Mouse (Mus musculus): ENCODE data around the gene Fosl1. TPM values are rescaled to one million over a fixed set of nuclear protein-coding genes. Genes with fewer than 3 reads are reported as not detected.

Gene Fosl1
- total RNA-seq, 2 experiments from 2014 or later: not detected

DNA sequence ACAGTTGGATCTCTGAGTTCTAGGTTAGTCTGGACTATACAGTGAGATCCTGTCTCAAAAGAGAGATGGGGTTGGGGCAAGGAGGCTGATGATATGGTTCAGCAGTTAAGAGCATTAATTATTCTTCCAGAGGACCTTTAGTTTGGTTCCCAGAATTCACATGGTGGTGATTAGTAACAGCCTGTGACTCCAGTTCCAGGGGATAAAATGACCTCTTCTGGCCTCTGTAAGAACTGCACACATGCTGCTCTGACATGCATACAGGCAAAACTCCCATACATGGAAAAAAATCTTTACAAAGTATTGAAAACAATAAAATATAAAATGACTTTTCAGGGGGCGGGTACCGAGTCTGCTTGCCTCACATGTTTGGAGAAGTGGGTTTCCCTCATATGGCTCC lies 19.3 kb upstream of the Fosl1 start:
- peak; percentile 71 for TF ChIP-seq CTCF (conservative IDR thresholded peaks at IDR 0.05)

DNA sequence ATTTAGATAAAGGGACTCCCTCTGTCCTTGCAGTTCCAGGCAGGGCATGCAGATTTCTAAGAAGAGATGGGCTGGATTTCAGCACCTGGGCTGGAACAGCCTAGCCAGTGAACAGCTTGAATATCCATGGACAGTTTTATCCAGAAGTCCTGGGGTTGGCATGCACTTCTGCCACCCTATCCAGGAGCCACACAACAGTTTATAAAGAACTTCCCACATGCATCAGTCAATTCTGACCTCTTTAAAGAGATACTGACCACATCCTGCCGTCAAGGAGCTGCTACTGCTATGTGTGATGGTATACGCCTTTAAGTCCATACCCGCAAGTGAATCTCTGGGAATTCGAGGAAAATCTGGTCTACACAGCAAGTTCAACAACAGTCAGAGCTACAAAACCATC lies 18.1 kb upstream of the Fosl1 start:
- Histone ChIP-seq H3K27ac (no peak overlapping the region), H3K4me3 (no peak overlapping the region)
- DNase-seq (ENCODE audit: low spot score in 2 of 2): no peak
- TF ChIP-seq CTCF (conservative IDR thresholded peaks at IDR 0.05): no peak

More for the DNA sequence above, 19.3 kb upstream of the Fosl1 start:
- no peak for DNase-seq (ENCODE audit: low spot score in 2 of 2)
- H3K27ac ChIP-seq: no peak overlapping the region
- H3K4me3 ChIP-seq: no peak overlapping the region

DNA sequence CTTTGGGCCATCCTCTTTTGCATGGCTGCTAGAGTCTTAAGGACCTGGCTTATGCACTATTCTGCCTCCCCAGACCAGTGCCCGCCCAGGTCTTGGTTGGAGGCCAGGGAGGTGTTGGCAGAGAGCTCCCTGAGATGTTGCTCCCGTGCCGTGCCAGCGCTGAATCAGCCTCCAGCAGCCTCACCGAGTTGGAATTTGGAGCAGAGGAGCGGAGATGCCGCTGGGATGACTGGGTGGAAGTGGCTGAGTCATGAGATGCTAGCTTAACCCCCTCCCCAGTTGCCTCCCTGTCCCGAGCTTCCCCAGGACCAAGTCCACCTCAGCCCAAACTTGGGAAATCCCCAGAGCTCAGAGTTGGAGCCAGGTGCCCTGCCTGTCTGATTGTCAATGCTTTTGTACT lies 17.5 kb upstream of the Fosl1 start:
- no peak for TF ChIP-seq CTCF (conservative IDR thresholded peaks at IDR 0.05)
- no peak for DNase-seq (ENCODE audit: low spot score in 2 of 2)

DNA sequence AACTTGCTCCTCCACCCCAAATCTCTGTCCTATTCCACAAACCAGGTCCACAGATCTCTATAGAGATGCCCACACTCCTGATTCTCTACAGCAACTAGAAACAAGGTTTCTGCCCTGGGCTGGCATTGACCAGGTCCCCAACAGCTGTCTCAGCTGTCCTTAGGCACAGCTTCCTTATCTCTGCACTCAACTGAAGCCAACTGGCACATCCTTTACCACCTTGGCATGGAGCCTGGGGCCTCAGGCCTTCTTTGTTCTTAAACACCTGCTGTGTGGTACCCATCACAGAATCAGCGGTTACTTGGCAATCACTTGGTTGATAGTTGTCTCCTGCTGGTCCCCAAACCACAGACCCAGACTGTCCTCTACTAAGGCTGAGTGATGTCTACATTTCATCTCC lies 16.9 kb upstream of the Fosl1 start:
- no peak for DNase-seq (ENCODE audit: low spot score in 2 of 2)
- Histone ChIP-seq H3K27ac (no peak overlapping the region), H3K4me3 (no peak overlapping the region)
- TF ChIP-seq CTCF (conservative IDR thresholded peaks at IDR 0.05): no peak

More for the DNA sequence above, 17.5 kb upstream of the Fosl1 start:
- Histone ChIP-seq H3K27ac (no peak overlapping the region), H3K4me3 (no peak overlapping the region)

DNA sequence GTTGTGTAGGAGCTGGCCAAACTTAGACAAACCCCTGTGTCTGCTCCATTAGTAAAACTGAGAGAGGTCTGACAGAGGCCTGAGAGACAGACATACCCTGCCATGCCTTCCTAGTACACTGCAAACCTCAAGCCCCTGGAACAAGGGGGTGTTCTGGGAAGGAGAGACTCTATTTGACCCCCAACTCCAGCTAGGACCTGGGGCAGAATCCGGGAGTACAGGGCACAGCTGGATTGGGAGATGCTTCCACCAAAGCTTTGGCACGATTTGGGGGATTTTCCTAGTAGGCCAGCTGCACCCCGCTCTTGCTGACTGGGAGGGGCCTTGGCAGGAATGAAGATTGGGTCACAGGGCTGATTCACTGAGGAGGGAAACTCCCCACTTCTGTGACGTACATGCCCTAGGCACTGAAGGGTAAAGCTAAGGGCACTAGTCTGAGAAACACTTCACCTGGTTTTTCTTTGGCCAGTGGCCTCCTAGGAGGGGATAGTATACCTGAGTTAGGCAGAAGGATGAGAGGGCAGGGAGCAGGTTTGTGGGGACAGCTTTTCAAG lies 15.4 kb upstream of the Fosl1 start:
- H3K4me3 ChIP-seq: no peak overlapping the region
- DNase-seq (ENCODE audit: low spot score in 2 of 2): no peak
- no peak for TF ChIP-seq CTCF (conservative IDR thresholded peaks at IDR 0.05)
- H3K27ac ChIP-seq: no peak overlapping the region

DNA sequence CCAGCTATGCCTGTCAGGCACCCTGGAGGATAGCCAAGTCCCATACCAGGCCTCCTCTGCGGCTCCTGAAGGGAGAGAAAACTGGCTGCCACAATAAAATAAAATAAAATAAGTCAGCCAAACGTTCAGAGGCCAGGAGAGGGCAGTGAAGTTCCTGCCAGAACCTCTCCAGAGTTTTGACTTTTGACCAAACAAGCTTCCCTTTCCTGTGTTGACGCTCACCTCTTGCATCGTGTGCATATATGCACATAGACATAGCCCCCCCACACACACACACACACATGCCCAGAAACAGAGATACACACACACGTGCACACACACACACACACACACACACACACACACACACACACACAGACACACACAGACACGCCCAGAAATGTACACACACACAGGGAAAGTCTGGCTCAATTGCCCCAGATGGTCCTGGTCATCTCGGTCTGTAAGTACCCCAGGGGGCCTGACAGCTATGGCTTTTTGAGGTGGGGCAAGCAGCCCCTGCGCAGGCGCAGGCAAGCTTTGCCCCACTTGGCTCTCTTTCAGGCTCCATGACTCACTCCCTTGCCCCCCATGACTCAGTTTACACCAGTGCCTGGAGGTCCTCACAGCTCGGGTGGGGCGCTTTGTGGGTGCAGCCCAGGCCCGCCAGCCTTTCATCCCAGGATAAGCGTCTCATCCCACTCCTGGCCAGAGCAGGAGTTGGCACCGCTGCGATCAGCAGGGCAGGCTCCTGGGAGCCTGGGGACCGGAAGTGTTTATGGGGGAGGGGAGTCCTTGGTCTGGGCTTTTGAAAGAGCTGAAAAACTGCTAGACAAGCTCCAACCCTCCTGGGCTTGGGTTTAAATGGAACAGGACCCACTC lies 14.1 kb upstream of the Fosl1 start:
- peak overlapping the region; percentile 26; the same call in 1 of the 2 replicates for H3K4me3 ChIP-seq
- TF ChIP-seq CTCF (conservative IDR thresholded peaks at IDR 0.05): peak; percentile 66
- H3K27ac ChIP-seq: peak overlapping the region; percentile 54; the same call in 1 of the 2 replicates
- no peak for DNase-seq (ENCODE audit: low spot score in 2 of 2)

DNA sequence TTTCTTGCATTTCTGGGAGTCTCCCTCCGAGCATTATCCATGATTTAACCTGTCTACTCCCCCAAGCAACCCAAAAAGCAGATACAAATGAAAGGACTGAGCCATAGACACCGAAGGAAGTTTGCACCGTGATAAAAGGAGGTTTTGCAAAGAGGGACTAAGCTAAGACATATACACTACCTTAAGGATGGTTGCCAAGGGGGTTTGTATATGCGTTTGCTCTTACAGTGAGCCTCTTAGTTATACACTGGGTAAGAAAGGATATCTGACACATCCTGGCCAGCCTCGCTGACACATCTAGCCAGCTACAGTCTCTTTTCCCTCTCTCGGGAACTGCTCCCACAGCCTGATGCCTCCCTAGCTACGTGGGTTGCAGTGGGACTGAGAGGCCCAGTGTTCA lies 13.4 kb upstream of the Fosl1 start:
- DNase-seq (ENCODE audit: low spot score in 2 of 2): no peak
- no peak for TF ChIP-seq CTCF (conservative IDR thresholded peaks at IDR 0.05)
- Histone ChIP-seq H3K4me3 (no peak overlapping the region), H3K27ac (peak overlapping the region; percentile 54; the same call in 1 of the 2 replicates)

DNA sequence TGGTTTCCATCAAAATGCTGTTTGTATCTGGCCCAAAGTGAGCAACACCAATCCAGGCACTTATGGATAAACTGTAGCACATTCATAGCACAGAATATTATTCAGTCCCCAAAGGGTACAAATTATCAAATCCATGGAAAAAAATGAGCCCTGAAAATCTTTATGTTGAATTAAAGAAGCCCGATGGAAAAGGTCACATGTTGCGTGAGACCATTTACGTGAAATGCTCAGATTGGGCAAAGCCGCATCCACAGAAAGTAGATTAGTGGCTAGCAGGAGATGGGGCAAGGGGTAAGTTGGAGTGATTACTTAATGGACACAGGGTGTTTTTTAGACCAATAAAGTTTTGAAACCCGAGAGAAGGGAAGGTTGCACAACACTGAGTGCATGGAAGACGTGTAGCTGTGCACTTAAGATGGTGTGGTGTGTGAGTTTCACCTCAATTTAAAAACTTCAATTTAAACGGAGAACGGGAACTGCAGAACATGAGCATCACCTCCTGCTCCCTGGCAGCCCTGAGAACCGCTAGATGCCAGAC lies 2.9 kb upstream of the Fosl1 start:
- no peak for DNase-seq (ENCODE audit: low spot score in 2 of 2)
- no peak for TF ChIP-seq CTCF (conservative IDR thresholded peaks at IDR 0.05)
- no peak overlapping the region for H3K4me3 ChIP-seq
- H3K27ac ChIP-seq: no peak overlapping the region

DNA sequence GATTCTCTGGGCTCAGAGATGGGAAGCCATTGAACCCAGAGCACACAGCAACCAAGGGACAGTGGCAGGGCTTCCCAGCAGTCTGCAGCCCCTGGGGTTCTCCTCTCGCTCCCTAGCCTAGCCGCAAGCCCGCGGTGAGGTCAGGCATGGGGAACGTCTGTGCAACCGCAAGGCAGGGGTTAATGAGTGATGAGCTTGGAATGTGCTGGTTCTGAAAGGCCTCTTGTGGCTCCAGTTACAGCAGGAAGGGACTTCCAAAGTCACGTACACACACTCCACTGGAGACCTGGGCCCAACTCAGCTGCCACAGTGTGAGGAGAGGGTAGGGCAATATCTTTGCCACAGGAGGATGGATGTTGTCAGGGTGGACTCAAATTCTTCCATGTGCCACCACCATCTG lies 2.4 kb upstream of the Fosl1 start:
- TF ChIP-seq CTCF (conservative IDR thresholded peaks at IDR 0.05): no peak
- no peak overlapping the region for H3K27ac ChIP-seq
- DNase-seq (ENCODE audit: low spot score in 2 of 2): no peak
- H3K4me3 ChIP-seq: no peak overlapping the region

DNA sequence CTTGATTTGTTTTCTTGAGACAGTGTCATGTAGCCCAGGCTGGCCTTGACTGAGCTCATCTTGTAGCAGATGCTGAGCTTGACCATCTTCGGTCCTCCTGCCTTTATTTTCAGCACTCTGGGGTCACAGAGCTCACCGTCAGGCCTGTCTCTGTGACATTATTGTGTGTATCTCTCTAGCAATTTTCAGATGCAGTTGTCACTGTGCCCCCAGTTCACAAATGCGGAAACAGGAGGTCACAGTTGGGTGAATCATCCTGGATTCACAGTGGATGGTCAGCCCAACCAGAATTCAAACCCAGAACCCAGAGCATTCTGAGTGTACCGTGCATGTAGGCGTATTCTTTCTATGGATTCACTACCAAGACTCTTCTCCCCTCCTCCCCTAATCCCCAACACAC lies 1.6 kb upstream of the Fosl1 start:
- no peak for DNase-seq (ENCODE audit: low spot score in 2 of 2)
- Histone ChIP-seq H3K27ac (no peak overlapping the region), H3K4me3 (no peak overlapping the region)
- no peak for TF ChIP-seq CTCF (conservative IDR thresholded peaks at IDR 0.05)

DNA sequence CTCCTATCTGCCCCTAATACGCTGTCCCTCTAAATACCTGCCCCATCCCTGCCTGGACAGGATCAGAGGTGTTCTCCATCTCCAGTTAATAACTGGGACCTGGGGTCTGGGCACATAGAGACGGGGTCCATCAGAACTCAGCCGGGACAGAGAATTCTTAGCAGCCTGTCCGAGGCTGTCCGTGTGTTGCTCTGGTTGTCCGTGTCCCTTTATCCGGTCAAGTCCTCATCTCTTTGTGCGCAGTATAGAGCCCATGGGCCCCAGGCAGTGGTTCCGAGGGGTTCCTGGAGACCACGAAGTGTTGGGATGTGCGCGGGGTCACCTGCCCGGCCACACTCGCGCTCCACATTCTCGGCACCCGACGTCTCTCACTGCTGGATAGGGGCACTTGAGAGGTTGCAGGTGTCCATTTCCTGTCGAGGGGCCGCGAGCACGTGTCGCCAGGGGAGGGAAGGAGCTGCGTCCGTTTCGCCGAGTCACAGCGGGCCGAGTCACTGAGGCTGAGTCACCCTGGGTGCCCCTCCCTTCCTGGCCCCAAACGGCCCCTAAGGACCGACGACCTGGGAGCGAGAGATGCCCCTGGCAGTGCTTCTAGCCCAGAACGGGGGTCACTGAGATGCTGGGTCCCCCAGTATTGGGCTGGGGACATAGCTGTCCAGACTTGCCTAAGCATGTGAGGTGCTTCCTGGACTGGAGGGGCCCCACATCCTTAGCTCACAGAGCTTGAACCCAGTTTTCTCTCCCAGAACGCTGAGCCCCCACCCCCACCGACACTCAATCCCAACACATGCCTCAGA lies 1.2 kb downstream of the Fosl1 start:
- Histone ChIP-seq H3K27ac (no peak overlapping the region), H3K4me3 (peak overlapping the region; percentile 59)
- TF ChIP-seq CTCF (conservative IDR thresholded peaks at IDR 0.05): no peak
- DNase-seq (ENCODE audit: low spot score in 2 of 2): no peak

DNA sequence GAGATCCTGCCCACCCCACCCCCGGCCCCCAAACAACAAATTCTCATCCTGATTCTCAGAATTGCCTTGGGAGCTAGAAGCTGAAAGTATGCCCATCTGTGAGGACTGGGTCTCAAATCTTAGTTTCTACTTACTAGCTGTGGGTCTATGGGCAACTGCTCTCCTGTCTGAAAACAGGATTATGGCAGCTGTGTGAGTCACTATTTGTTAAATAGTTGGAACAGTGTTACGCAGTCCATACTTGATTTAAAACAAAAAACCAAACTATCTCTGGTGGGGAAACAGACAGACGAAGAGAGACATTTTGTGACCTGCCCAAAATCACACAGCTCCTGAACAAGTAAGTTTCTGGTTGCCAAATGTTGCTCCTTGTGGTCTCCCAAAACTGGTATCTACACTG lies 2.3 kb downstream of the Fosl1 start:
- Histone ChIP-seq H3K27ac (no peak overlapping the region), H3K4me3 (no peak overlapping the region)
- DNase-seq (ENCODE audit: low spot score in 2 of 2): no peak
- no peak for TF ChIP-seq CTCF (conservative IDR thresholded peaks at IDR 0.05)

DNA sequence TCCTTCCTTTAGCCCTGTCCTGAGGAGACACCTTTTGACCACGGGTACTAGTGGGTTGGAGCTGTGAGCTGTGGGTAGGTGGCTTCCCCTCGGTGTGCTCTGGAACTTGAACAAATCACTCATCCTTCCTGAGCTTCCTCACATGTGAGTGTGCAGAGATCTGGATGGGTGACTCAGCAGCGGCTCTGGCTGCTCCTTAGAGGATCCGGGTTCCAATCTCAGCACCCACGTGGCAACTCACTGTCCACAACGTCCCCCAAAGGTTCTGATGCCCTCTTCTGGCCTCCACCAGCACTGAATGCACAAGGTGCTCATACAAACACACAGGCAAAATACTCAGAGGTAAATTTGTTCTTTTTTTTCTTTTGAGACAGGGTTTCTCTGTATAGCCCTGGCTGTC lies 4.4 kb downstream of the Fosl1 start:
- no peak for DNase-seq (ENCODE audit: low spot score in 2 of 2)
- no peak for TF ChIP-seq CTCF (conservative IDR thresholded peaks at IDR 0.05)
- H3K4me3 ChIP-seq: no peak overlapping the region
- H3K27ac ChIP-seq: no peak overlapping the region

Data from layer of hippocampus, adult 2 months (tissue).